Mouse (Mus musculus): Measurements from ENCODE around the gene Tagln3.

GRCm38 (mm10) chr16:45666136-45666535 lies 58.3 kb downstream of the Tagln3 start:
- TF ChIP-seq CTCF (IDR thresholded peaks at IDR 0.05; ENCODE audit: low read depth, low read length) (no peak), POLR2A (IDR thresholded peaks at IDR 0.05; ENCODE audit: insufficient read depth, low read length) (no peak)
